Mouse (Mus musculus) small intestine, adult 2 months (tissue): ENCODE results near the gene Chst8.

Source experiments
- CTCF ChIP-seq: fragments of 200-500 bp; IDR thresholded peaks from 2 replicates; pipeline ENCODE4 v1.5.1; 2012; ENCODE audit warnings: low read depth, mild to moderate bottlenecking, control low read depth, inconsistent platforms, low read length, moderate library complexity, mixed read lengths; ENCODE audit not compliant: insufficient replicate concordance, insufficient read length; ENCODE audit errors: extremely low read depth
- POLR2A ChIP-seq: fragments of 200-500 bp; IDR thresholded peaks from 2 replicates; pipeline ENCODE4 v1.6.1; 2012; ENCODE audit warnings: low read depth, mild to moderate bottlenecking, control low read depth, inconsistent platforms, low read length, moderate library complexity

DNA sequence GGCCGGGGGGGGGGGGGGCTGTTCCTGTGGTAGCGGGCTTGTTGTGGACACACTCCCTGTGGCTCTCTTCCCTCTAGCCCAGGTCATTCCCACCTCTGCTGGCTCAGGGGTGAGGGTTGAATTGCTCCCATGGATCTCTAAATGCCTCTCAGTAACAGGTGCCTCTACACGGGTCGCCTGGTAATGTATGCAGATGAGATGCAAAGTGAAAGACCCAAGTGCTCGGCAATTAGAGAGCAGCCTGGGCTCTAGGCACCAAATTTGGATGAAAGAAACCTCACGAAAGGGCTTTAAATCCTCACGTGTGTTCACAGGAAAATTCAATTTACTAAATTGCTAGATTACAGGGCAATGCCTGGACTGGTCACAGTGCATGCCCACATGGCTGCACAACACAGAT, 126.7 kb downstream of the Chst8 start:
- TF ChIP-seq CTCF, result no peak
- TF ChIP-seq POLR2A, result no peak
